Mouse (Mus musculus) E14TG2a.4 (cell line): ENCODE results near the gene D130043K22Rik.

ENCODE experiments used
- CTCF ChIP-seq: conservative IDR thresholded peaks from 2 replicates; pipeline ENCODE4 v1.5.1; 2014; ENCODE audit warnings: low read length
- POU5F1 ChIP-seq: IDR thresholded peaks from 2 replicates; pipeline ENCODE4 v1.6.1; 2014; ENCODE audit warnings: low read length, borderline replicate concordance

DNA sequence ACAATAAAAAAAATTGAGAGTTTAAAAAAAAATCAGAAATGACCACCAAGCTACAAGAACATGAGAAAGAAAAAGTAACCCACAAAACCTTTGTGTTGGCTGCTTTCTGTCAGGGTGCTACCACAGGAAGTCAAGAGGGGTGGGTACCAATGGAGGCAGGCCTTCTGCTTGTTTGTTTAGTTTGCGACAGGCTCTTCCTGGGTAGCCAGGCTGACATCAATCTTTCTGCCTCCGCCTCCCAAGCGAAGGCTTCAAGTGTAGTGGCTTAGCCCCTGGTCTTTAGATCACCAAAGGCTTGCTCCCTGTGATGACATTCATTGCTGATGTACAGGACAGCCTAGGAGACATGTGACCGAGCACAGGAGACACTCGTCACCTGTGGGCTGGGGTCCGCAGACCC, 76.3 kb downstream of the D130043K22Rik start:
- no peak for TF ChIP-seq CTCF
- no peak for TF ChIP-seq POU5F1
